Mouse (Mus musculus) CD8-positive naive resting alpha-beta T cell, adult 2 months (primary cell): ENCODE measurements around the gene Tmem151a.

Source experiments
- DNase-seq, 2 experiments: peaks; one replicate each; pipeline ENCODE4 v3.0.0; 2022; ENCODE audit warnings: low read depth in 2 of 2, low spot score in 2 of 2

Tmem151a gene

GRCm38 (mm10) chr19:5068570-5069234 lies 16.6 kb downstream of the Tmem151a start:
- DNase-seq = no peak

- DNase-seq = no peak
Observed at GRCm38 (mm10) chr19:5067867-5068569, 17.3 kb downstream of the Tmem151a start, which contains the start of gene Cd248. TSS of gene Cd248 (plus strand) at chr19:5068078.

- DNase-seq = no peak
Observed at GRCm38 (mm10) chr19:5067040-5067799, 18.1 kb downstream of the Tmem151a start.

- no peak for DNase-seq
Observed at GRCm38 (mm10) chr19:5065104-5065503, 20.2 kb downstream of the Tmem151a start.

- no peak for DNase-seq
Observed at GRCm38 (mm10) chr19:5062446-5062845, 22.9 kb downstream of the Tmem151a start.

GRCm38 (mm10) chr19:5062041-5062440 lies 23.3 kb downstream of the Tmem151a start:
- DNase-seq = no peak

GRCm38 (mm10) chr19:5060365-5061330 lies 24.7 kb downstream of the Tmem151a start:
- no peak for DNase-seq

GRCm38 (mm10) chr19:5058801-5059771 lies 26.2 kb downstream of the Tmem151a start:
- no peak for DNase-seq

- no peak for DNase-seq
Observed at GRCm38 (mm10) chr19:5057876-5058775, 27.2 kb downstream of the Tmem151a start.

- peak in 1 of 2 experiments; percentile 28 for DNase-seq
Observed at GRCm38 (mm10) chr19:5056251-5056650, 29.1 kb downstream of the Tmem151a start.

GRCm38 (mm10) chr19:5053909-5054308 lies 31.4 kb downstream of the Tmem151a start:
- DNase-seq = peak; percentile 44 to 56

GRCm38 (mm10) chr19:5052853-5053252 lies 32.5 kb downstream of the Tmem151a start:
- no peak for DNase-seq

- no peak for DNase-seq
Observed at GRCm38 (mm10) chr19:5052166-5052822, 33.0 kb downstream of the Tmem151a start.

GRCm38 (mm10) chr19:5051515-5051914 lies 33.8 kb downstream of the Tmem151a start:
- DNase-seq = no peak

- no peak for DNase-seq
Observed at GRCm38 (mm10) chr19:5051031-5051430, 34.3 kb downstream of the Tmem151a start.

- peak in 1 of 2 experiments; percentile 50 for DNase-seq
Observed at GRCm38 (mm10) chr19:5050047-5050905, 35.1 kb downstream of the Tmem151a start, which contains the start of gene Rin1. TSS of gene Rin1 (plus strand) at chr19:5050481.

- no peak for DNase-seq
Observed at GRCm38 (mm10) chr19:5049325-5049724, 36.0 kb downstream of the Tmem151a start.
